In genomic region chr4:55194552-55194951, GRCm38 (mm10) we compare ENCODE assay signal across 34 mouse cellular contexts.
DNase-seq lines count a peak whose midpoint lies in the region; ATAC-seq and TF ChIP-seq lines count a peak whose summit lies in the region.
"Had no signal": no experiment of that assay in that cellular context is flagged by ENCODE, and none has a peak within 500 bp of the region (broad histone marks: within the 10 kb centered on the region; RNA-seq: fewer than 3 reads in every experiment).

No protein-coding gene starts in this region.

- H3K27ac ChIP-seq in forebrain, embryonic 15.5 days (replicated peaks), result peak overlapping the region; percentile 9; the same call in 1 of the 2 replicates
- H3K27ac ChIP-seq in forebrain, embryonic 12.5 days, result no peak overlapping the region
- H3K27ac ChIP-seq in CH12.LX (ENCODE audit: insufficient read depth, low read depth), result no peak overlapping the region
- peak overlapping the region; percentile 44; the same call in 1 of the 2 replicates for H3K27ac ChIP-seq in forebrain, embryonic 16.5 days (ENCODE audit: low read length)
- no peak overlapping the region for H3K27ac ChIP-seq in hindbrain, embryonic 10.5 days
- H3K27ac ChIP-seq: embryonic facial prominence, embryonic 10.5 days; embryonic facial prominence, embryonic 15.5 days; gastrocnemius, adult 2 months; heart, embryonic 13.5 days; hindbrain, embryonic 15.5 days; kidney, embryonic 15.5 days; liver, embryonic 12.5 days; midbrain, embryonic 12.5 days; neural tube, embryonic 13.5 days had no signal

- TF ChIP-seq RAD21 in CH12.LX (IDR thresholded peaks at IDR 0.05; ENCODE audit: low read depth, low read length), result no peak

- TF ChIP-seq CTCF in CH12.LX (conservative IDR thresholded peaks at IDR 0.05 in 1 of 2, IDR thresholded peaks at IDR 0.05 in 1 of 2; ENCODE audit: low read depth in 2 of 2, low read length in 2 of 2), result no peak

- WGBS in forebrain, embryonic 15.5 days, result 68% methylated on average over 4 of the region's 4 CpGs
- 89% methylated on average over 4 of the region's 4 CpGs for WGBS in forebrain, embryonic 12.5 days
- 79% methylated on average over 4 of the region's 4 CpGs for WGBS in forebrain, embryonic 16.5 days
- 91% methylated on average over 4 of the region's 4 CpGs for WGBS in hindbrain, embryonic 10.5 days

- dilution Hi-C loops in CH12.LX (cut with MboI; ENCODE audit: extremely low pct_ligation_motif_present, extremely low pct_unique_long_range_greater_than_20kb, low sequenced_read_pairs), result no loop called here

- in situ Hi-C loops in CH12.LX (cut with MboI; ENCODE audit: low pct_ligation_motif_present, low pct_unique_long_range_greater_than_20kb, low sequenced_read_pairs), result no loop called here

- peaks cover 6% of the 10 kb centered on the region; the same call in 1 of the 2 replicates for H3K4me1 ChIP-seq in forebrain, embryonic 15.5 days
- no peaks in the 10 kb centered on the region for H3K4me1 ChIP-seq in forebrain, embryonic 12.5 days
- peaks cover 0 to 6% of the 10 kb centered on the region in 2 experiments; a peak in 1 of 4 replicates for H3K4me1 ChIP-seq in CH12.LX (ENCODE audit: control insufficient read depth in 1 of 2, insufficient read depth in 2 of 2)
- H3K4me1 ChIP-seq in forebrain, embryonic 16.5 days (replicated peaks; ENCODE audit: control insufficient read depth, insufficient read depth, low read length), result peaks cover 8% of the 10 kb centered on the region
- H3K4me1 ChIP-seq in hindbrain, embryonic 10.5 days (replicated peaks), result no peaks in the 10 kb centered on the region
- H3K4me1 ChIP-seq: embryonic facial prominence, embryonic 10.5 days; embryonic facial prominence, embryonic 15.5 days; hindbrain, embryonic 15.5 days; kidney, embryonic 15.5 days; liver, embryonic 12.5 days; megakaryocyte, embryonic 14.5 days; midbrain, embryonic 12.5 days; neural tube, embryonic 13.5 days had no signal

- no peaks in the 10 kb centered on the region for H3K9me3 ChIP-seq in forebrain, embryonic 15.5 days
- no peaks in the 10 kb centered on the region for H3K9me3 ChIP-seq in forebrain, embryonic 12.5 days
- H3K9me3 ChIP-seq in CH12.LX (replicated peaks; ENCODE audit: low read length), result no peaks in the 10 kb centered on the region
- no peaks in the 10 kb centered on the region for H3K9me3 ChIP-seq in forebrain, embryonic 16.5 days (ENCODE audit: control insufficient read depth, low read length)
- H3K9me3 ChIP-seq in hindbrain, embryonic 10.5 days, result no peaks in the 10 kb centered on the region
- H3K9me3 ChIP-seq: embryonic facial prominence, embryonic 10.5 days; embryonic facial prominence, embryonic 15.5 days; heart, embryonic 13.5 days; hindbrain, embryonic 15.5 days; kidney, embryonic 15.5 days; liver, embryonic 12.5 days; midbrain, embryonic 12.5 days; neural tube, embryonic 13.5 days had no signal

- peak; percentile 67 for ATAC-seq in forebrain, embryonic 15.5 days (replicated peaks)
- no peak for ATAC-seq in forebrain, embryonic 12.5 days (ENCODE audit: low FRiP score)
- ATAC-seq in forebrain, embryonic 16.5 days, result peak; percentile 76
- ATAC-seq: inflammation-experienced regulatory T-cells, adult 6 months; liver, embryonic 12.5 days; liver, postnatal 0 days; lung, postnatal 0 days; Patski had no signal

- no peaks in the 10 kb centered on the region for H3K36me3 ChIP-seq in forebrain, embryonic 15.5 days
- no peaks in the 10 kb centered on the region for H3K36me3 ChIP-seq in forebrain, embryonic 12.5 days (replicated peaks)
- no peaks in the 10 kb centered on the region for H3K36me3 ChIP-seq in CH12.LX (replicated peaks in 1 of 2; ENCODE audit: control insufficient read depth in 1 of 2, insufficient read depth in 1 of 2, low read length in 1 of 2)
- H3K36me3 ChIP-seq in forebrain, embryonic 16.5 days (ENCODE audit: control insufficient read depth, insufficient read depth), result no peaks in the 10 kb centered on the region
- no peaks in the 10 kb centered on the region for H3K36me3 ChIP-seq in hindbrain, embryonic 10.5 days
- H3K36me3 ChIP-seq: embryonic facial prominence, embryonic 10.5 days; embryonic facial prominence, embryonic 15.5 days; G1E; heart, embryonic 13.5 days; hindbrain, embryonic 15.5 days; kidney, embryonic 15.5 days; liver, embryonic 12.5 days; midbrain, embryonic 12.5 days; neural tube, embryonic 13.5 days had no signal

- TF ChIP-seq POLR2A in CH12.LX (IDR thresholded peaks at IDR 0.05; ENCODE audit: low read depth, low read length), result no peak

- H3K4me2 ChIP-seq in forebrain, embryonic 15.5 days (replicated peaks), result no peak overlapping the region
- no peak overlapping the region for H3K4me2 ChIP-seq in forebrain, embryonic 12.5 days
- no peak overlapping the region for H3K4me2 ChIP-seq in CH12.LX (ENCODE audit: insufficient read depth, low read depth, poor library complexity, severe bottlenecking)
- no peak overlapping the region for H3K4me2 ChIP-seq in forebrain, embryonic 16.5 days (ENCODE audit: low read length)
- H3K4me2 ChIP-seq: embryonic facial prominence, embryonic 15.5 days; heart, embryonic 13.5 days; hindbrain, embryonic 15.5 days; kidney, embryonic 15.5 days; liver, embryonic 12.5 days; midbrain, embryonic 12.5 days; neural tube, embryonic 13.5 days had no signal

- H3K4me3 ChIP-seq in forebrain, embryonic 15.5 days, result no peak overlapping the region
- no peak overlapping the region for H3K4me3 ChIP-seq in forebrain, embryonic 12.5 days (replicated peaks)
- H3K4me3 ChIP-seq in CH12.LX (replicated peaks in 1 of 3; ENCODE audit: low read depth in 2 of 3, low read length in 2 of 3, poor library complexity in 1 of 3), result no peak overlapping the region
- H3K4me3 ChIP-seq in forebrain, embryonic 16.5 days (replicated peaks; ENCODE audit: low read length), result no peak overlapping the region
- H3K4me3 ChIP-seq in hindbrain, embryonic 10.5 days, result no peak overlapping the region
- H3K4me3 ChIP-seq: embryonic facial prominence, embryonic 10.5 days; embryonic facial prominence, embryonic 15.5 days; gastrocnemius, adult 2 months; heart, embryonic 13.5 days; hindbrain, embryonic 15.5 days; kidney, embryonic 15.5 days; liver, embryonic 12.5 days; megakaryocyte, embryonic 14.5 days; midbrain, embryonic 12.5 days; neural tube, embryonic 13.5 days had no signal

- DNase-seq in CH12.LX (ENCODE audit: extremely low read depth), result peak; percentile 14
- DNase-seq in layer of hippocampus, postnatal 36 days, result peak; percentile 23 to 34
- no peak for DNase-seq in thymus, postnatal 14 days
- DNase-seq in hindbrain, embryonic 10.5 days (ENCODE audit: low spot score), result no peak
- no peak for DNase-seq in kidney, adult 11 months
- DNase-seq: adrenal gland, postnatal 10 days; B cell, adult 2 months; cerebellum, adult 2 months; cerebellum, postnatal 25 days; gastrocnemius, adult 2 months; gastrocnemius, postnatal 36 days; heart, adult 18-20 months; heart, postnatal 10 days; kidney, adult 18-20 months; kidney, postnatal 25 days; left cerebral cortex, postnatal 4 days; liver, postnatal 0 days; lung, postnatal 4 days had no signal

- no peaks in the 10 kb centered on the region for H3K79me2 ChIP-seq in CH12.LX (replicated peaks; ENCODE audit: control insufficient read depth, extremely low read depth, insufficient read depth, poor library complexity, severe bottlenecking)

- TF ChIP-seq EP300 in CH12.LX (IDR thresholded peaks at IDR 0.05; ENCODE audit: low read length), result no peak

- H3K9ac ChIP-seq in forebrain, embryonic 15.5 days (replicated peaks), result no peak overlapping the region
- no peak overlapping the region for H3K9ac ChIP-seq in forebrain, embryonic 12.5 days
- no peak overlapping the region for H3K9ac ChIP-seq in CH12.LX (ENCODE audit: insufficient read depth, low read depth)
- no peak overlapping the region for H3K9ac ChIP-seq in forebrain, embryonic 16.5 days (replicated peaks; ENCODE audit: low read depth, low read length)
- H3K9ac ChIP-seq: embryonic facial prominence, embryonic 15.5 days; heart, embryonic 13.5 days; hindbrain, embryonic 15.5 days; kidney, embryonic 15.5 days; liver, embryonic 12.5 days; liver, postnatal 0 days; midbrain, embryonic 12.5 days; neural tube, embryonic 13.5 days had no signal

- H3K27me3 ChIP-seq in forebrain, embryonic 15.5 days, result no peaks in the 10 kb centered on the region
- no peaks in the 10 kb centered on the region for H3K27me3 ChIP-seq in forebrain, embryonic 12.5 days
- no peaks in the 10 kb centered on the region for H3K27me3 ChIP-seq in CH12.LX (replicated peaks)
- H3K27me3 ChIP-seq in forebrain, embryonic 16.5 days (replicated peaks; ENCODE audit: control insufficient read depth, insufficient read depth, low read length), result no peaks in the 10 kb centered on the region
- H3K27me3 ChIP-seq in hindbrain, embryonic 10.5 days (ENCODE audit: insufficient read depth, poor library complexity, severe bottlenecking), result no peaks in the 10 kb centered on the region
- H3K27me3 ChIP-seq: embryonic facial prominence, embryonic 15.5 days; heart, embryonic 13.5 days; hindbrain, embryonic 15.5 days; kidney, embryonic 15.5 days; liver, embryonic 12.5 days; megakaryocyte, embryonic 14.5 days; midbrain, embryonic 12.5 days; neural tube, embryonic 13.5 days; Patski had no signal

TF ChIP-seq in CH12.LX, 34 proteins besides CTCF, POLR2A, EP300 and RAD21:
- TF ChIP-seq KAT2A (IDR thresholded peaks at IDR 0.05; ENCODE audit: insufficient replicate concordance, low read length) (no peak), CHD1 (IDR thresholded peaks at IDR 0.05; ENCODE audit: low read depth, low read length) (no peak), POLR2AphosphoS2 (IDR thresholded peaks at IDR 0.05; ENCODE audit: low read depth, low read length) (no peak)

Comparison
In these comparisons a context has a peak if more than half of its experiments do, and no peak if none do; other contexts are left out.
1. H3K27ac ChIP-seq: peak in forebrain, embryonic 15.5 days (single experiment) and forebrain, embryonic 16.5 days (single experiment); none in forebrain, embryonic 12.5 days (single experiment), CH12.LX (single experiment) and hindbrain, embryonic 10.5 days (single experiment).
2. DNase-seq: peak in CH12.LX (single experiment) and layer of hippocampus, postnatal 36 days (2 of 2); none in thymus, postnatal 14 days (single experiment), hindbrain, embryonic 10.5 days (single experiment) and kidney, adult 11 months (single experiment).